Mouse (Mus musculus) neural tube, embryonic 11.5 days (tissue): Measurements from ENCODE around the gene Gm10945. TPM values are rescaled to one million over a fixed set of nuclear protein-coding genes. Genes with fewer than 3 reads are reported as not detected.

Experiments
- ATAC-seq: fragments of 200-750 bp; cut with Nextera tagmentation; 2 replicates; pipeline ENCODE4 v1.8.0; 2017; ENCODE audit warnings: moderate number of reproducible peaks, mild to moderate bottlenecking, moderate TSS enrichment, moderate library complexity; ENCODE audit not compliant: insufficient read depth, low FRiP score, low TSS enrichment
- DNase-seq: peaks from one replicate; pipeline ENCODE4 v3.0.0-alpha.2; 2015; ENCODE audit warnings: low spot score
- H3K27ac ChIP-seq: fragments of 300-500 bp; sonication (generic); 2 replicates; pipeline ENCODE4 v1.5.1; 2014; ENCODE audit warnings: low read depth, mild to moderate bottlenecking, low read length
- H3K27me3 ChIP-seq: fragments of 300-500 bp; sonication (generic); 2 replicates; pipeline ENCODE4 v1.6.1; 2014; ENCODE audit warnings: mild to moderate bottlenecking, low read length, mixed read lengths; ENCODE audit not compliant: control insufficient read depth, insufficient read depth
- H3K36me3 ChIP-seq: fragments of 300-500 bp; sonication (generic); 2 replicates; pipeline ENCODE4 v1.6.1; 2014; ENCODE audit warnings: mild to moderate bottlenecking, low read length, moderate library complexity, mixed read lengths; ENCODE audit not compliant: control insufficient read depth, insufficient read depth
- H3K4me1 ChIP-seq: fragments of 300-500 bp; sonication (generic); 2 replicates; pipeline ENCODE4 v1.6.1; 2014; ENCODE audit warnings: low read length, mixed read lengths; ENCODE audit not compliant: control insufficient read depth, insufficient read depth
- H3K4me2 ChIP-seq: fragments of 300-500 bp; sonication (generic); 2 replicates; pipeline ENCODE4 v1.6.1; 2014; ENCODE audit warnings: low read depth, mild to moderate bottlenecking, moderate library complexity
- H3K4me3 ChIP-seq: fragments of 300-500 bp; sonication (generic); 2 replicates; pipeline ENCODE4 v1.5.1; 2014; ENCODE audit warnings: low read depth, low read length
- H3K9ac ChIP-seq: fragments of 300-500 bp; sonication (generic); 2 replicates; pipeline ENCODE4 v1.6.1; 2014; ENCODE audit warnings: mild to moderate bottlenecking, low read length
- H3K9me3 ChIP-seq: fragments of 300-500 bp; sonication (generic); 2 replicates; pipeline ENCODE4 v1.6.1; 2016; ENCODE audit warnings: low read length; ENCODE audit not compliant: control insufficient read depth
- WGBS: fragments of 180-500 bp; shearing (Covaris S2); extraction: QIAGEN DNeasy Blood & Tissue Kit; methylation state at CpG from one replicate; pipeline ENCODE4 v1.1.7; 2014; 5-methylcytosine and 5-hydroxymethylcytosine counted together
- polyA plus RNA-seq: library from polyadenylated mRNA; unstranded; fragments of >200 nt; fragmentation: Nextera tagmentation; extraction: Ambion mirVana; gene quantifications from 2 replicates; pipeline ENCODE4 v1.2.1, GENCODE M21; 2014

The Gm10945 gene
- polyA plus RNA-seq, 1 experiment from 2014 or later: not detected

GRCm38 (mm10) chr10:6705226-6705885 lies 56.2 kb downstream of the Gm10945 start:
- H3K4me1 ChIP-seq: no peaks in the 10 kb centered on the region
- H3K36me3 ChIP-seq: no peaks in the 10 kb centered on the region
- H3K4me2 ChIP-seq: no peak overlapping the region
- ATAC-seq (no peak), DNase-seq (no peak)
- WGBS: 95% methylated on average over 1 of the region's 1 CpGs
- no peaks in the 10 kb centered on the region for H3K27me3 ChIP-seq
- H3K9ac ChIP-seq: no peak overlapping the region
- no peak overlapping the region for H3K27ac ChIP-seq
- H3K9me3 ChIP-seq: no peaks in the 10 kb centered on the region
- no peak overlapping the region for H3K4me3 ChIP-seq

- peak; percentile 61; the same call in 1 of the 2 replicates for ATAC-seq
- WGBS: 58% methylated on average over 13 of the region's 13 CpGs
- peak; percentile 60 for DNase-seq
These were observed 67.2 kb downstream of the Gm10945 start for GRCm38 (mm10) chr10:6694218-6694850.

More at GRCm38 (mm10) chr10:6694218-6694850, 67.2 kb downstream of the Gm10945 start:
- no peak overlapping the region for H3K27ac ChIP-seq
- H3K27me3 ChIP-seq: no peaks in the 10 kb centered on the region
- H3K4me1 ChIP-seq: no peaks in the 10 kb centered on the region
- no peaks in the 10 kb centered on the region for H3K9me3 ChIP-seq
- H3K4me3 ChIP-seq: no peak overlapping the region
- no peaks in the 10 kb centered on the region for H3K36me3 ChIP-seq
- no peak overlapping the region for H3K4me2 ChIP-seq
- no peak overlapping the region for H3K9ac ChIP-seq

Other genes starting within 250 kb of the Gm10945 start
- 0.65 and 0.77 TPM in 2 replicates for gene Oprm1, start 3.3 kb downstream of the Gm10945 start, polyA plus RNA-seq